8 mouse cellular contexts compared by ENCODE assay signal in genomic region chr3:65929304-65929783, GRCm38 (mm10). TPM values are rescaled to one million over a fixed set of nuclear protein-coding genes. Genes with fewer than 3 reads are reported as not detected.
DNase-seq lines count a peak whose midpoint lies in the region; ATAC-seq and TF ChIP-seq lines count a peak whose summit lies in the region.

No protein-coding gene starts in this region.

- peak; percentile 90 for TF ChIP-seq CTCF in midbrain, postnatal 0 days (IDR thresholded peaks at IDR 0.05)

- peak; percentile 45; the same call in 1 of the 2 replicates for ATAC-seq in embryonic facial prominence, embryonic 13.5 days (ENCODE audit: insufficient number of reproducible peaks, insufficient read depth, low FRiP score, low TSS enrichment, low read depth)
- ATAC-seq in limb, embryonic 15.5 days (ENCODE audit: insufficient number of reproducible peaks, low FRiP score, low TSS enrichment, low read depth) = peak; percentile 71; the same call in 1 of the 2 replicates
- ATAC-seq in midbrain, postnatal 0 days (ENCODE audit: low FRiP score) = peak; percentile 71

- H3K4me2 ChIP-seq in embryonic facial prominence, embryonic 13.5 days = peak overlapping the region; percentile 54
- H3K4me2 ChIP-seq in limb, embryonic 15.5 days = peak overlapping the region; percentile 42
- H3K4me2 ChIP-seq in midbrain, postnatal 0 days (ENCODE audit: low read depth, low read length, poor library complexity, severe bottlenecking) = peak overlapping the region; percentile 35

- peak overlapping the region; percentile 27 for H3K4me3 ChIP-seq in embryonic facial prominence, embryonic 13.5 days
- H3K4me3 ChIP-seq in limb, embryonic 15.5 days = peak overlapping the region; percentile 17
- H3K4me3 ChIP-seq in midbrain, postnatal 0 days (ENCODE audit: low read depth, low read length) = no peak overlapping the region

- H3K4me1 ChIP-seq in embryonic facial prominence, embryonic 13.5 days = peaks cover 27% of the 10 kb centered on the region
- H3K4me1 ChIP-seq in limb, embryonic 15.5 days = peaks cover 34% of the 10 kb centered on the region
- 0 out of 2 replicates have a peak, but pooled peaks cover 4% of the 10 kb centered on the region for H3K4me1 ChIP-seq in midbrain, postnatal 0 days (ENCODE audit: insufficient read depth, low read length)

- no peaks in the 10 kb centered on the region for H3K9me3 ChIP-seq in embryonic facial prominence, embryonic 13.5 days
- no peaks in the 10 kb centered on the region for H3K9me3 ChIP-seq in limb, embryonic 15.5 days
- no peaks in the 10 kb centered on the region for H3K9me3 ChIP-seq in midbrain, postnatal 0 days (ENCODE audit: low read length)

- H3K9ac ChIP-seq in embryonic facial prominence, embryonic 13.5 days = no peak overlapping the region
- H3K9ac ChIP-seq in limb, embryonic 15.5 days = no peak overlapping the region
- no peak overlapping the region for H3K9ac ChIP-seq in midbrain, postnatal 0 days (replicated peaks; ENCODE audit: low read length, poor library complexity, severe bottlenecking)

- no peaks in the 10 kb centered on the region for H3K27me3 ChIP-seq in embryonic facial prominence, embryonic 13.5 days
- no peaks in the 10 kb centered on the region for H3K27me3 ChIP-seq in limb, embryonic 15.5 days
- H3K27me3 ChIP-seq in midbrain, postnatal 0 days (ENCODE audit: insufficient read depth, low read length) = no peaks in the 10 kb centered on the region; the same call in 1 of the 2 replicates

- DNase-seq in cerebellum, adult 11-12 months = peak; percentile 15
- no peak for DNase-seq in cerebellum, adult 11 months
- DNase-seq in heart, adult 9 months (ENCODE audit: low spot score in 2 of 2) = peak; percentile 92
- peak; percentile 91 for DNase-seq in kidney, adult 9 months
- DNase-seq in midbrain, postnatal 0 days (ENCODE audit: low spot score) = peak; percentile 83
- peak; percentile 64 to 74 for DNase-seq in spleen, postnatal 4 days (ENCODE audit: low spot score in 2 of 2)

- H3K27ac ChIP-seq in embryonic facial prominence, embryonic 13.5 days = no peak overlapping the region; the same call in 1 of the 2 replicates
- H3K27ac ChIP-seq in limb, embryonic 15.5 days = no peak overlapping the region
- H3K27ac ChIP-seq in midbrain, postnatal 0 days (ENCODE audit: low read depth, low read length) = no peak overlapping the region

- H3K36me3 ChIP-seq in embryonic facial prominence, embryonic 13.5 days = no peaks in the 10 kb centered on the region
- H3K36me3 ChIP-seq in limb, embryonic 15.5 days = no peaks in the 10 kb centered on the region
- H3K36me3 ChIP-seq in midbrain, postnatal 0 days (ENCODE audit: insufficient read depth, low read length) = no peaks in the 10 kb centered on the region

- WGBS in embryonic facial prominence, embryonic 13.5 days = 2% methylated on average over 10 of the region's 10 CpGs
- 6% methylated on average over 10 of the region's 10 CpGs for WGBS in limb, embryonic 15.5 days
- WGBS in midbrain, postnatal 0 days = 5% methylated on average over 10 of the region's 10 CpGs

RNA-seq across cellular contexts. Expression of gene Ccnl1, which starts 28.7 kb away (rescaled TPM):
- 107 and 123 TPM in 2 replicates for polyA plus RNA-seq in embryonic facial prominence, embryonic 13.5 days (2015; fragmentation: Nextera tagmentation; extraction: Ambion mirVana)
- 101 and 110 TPM in 2 replicates for polyA plus RNA-seq in limb, embryonic 15.5 days (2015; fragmentation: Nextera tagmentation; extraction: Ambion mirVana)
- 38.7 and 60.3 TPM in 2 replicates for total RNA-seq in midbrain, postnatal 0 days (2014; rRNA removed)
- polyA plus RNA-seq in midbrain, postnatal 0 days (2015; fragmentation: Nextera tagmentation; extraction: Ambion mirVana) = 52.2 and 58.4 TPM in 2 replicates
